Mouse (Mus musculus) heart, embryonic 14.5 days (tissue): Measurements from ENCODE around the gene Hsd17b3. TPM values are rescaled to one million over a fixed set of nuclear protein-coding genes. Genes with fewer than 3 reads are reported as not detected.

ENCODE experiments used
- ATAC-seq: fragments of 200-750 bp; cut with Nextera tagmentation; 2 replicates; pipeline ENCODE4 v1.8.0; 2017; ENCODE audit warnings: low read depth, moderate TSS enrichment; ENCODE audit not compliant: insufficient number of reproducible peaks, insufficient read depth, low FRiP score
- H3K27ac ChIP-seq, 2 experiments: fragments of 200-500 bp in 1 of 2; fragments of 300-500 bp in 1 of 2; sonication (generic) in 1 of 2; replicated peaks in 1 of 2; 2 replicates each; pipeline ENCODE4 v1.5.1; 2012 to 2014; ENCODE audit warnings: low read depth in 2 of 2, low read length in 2 of 2, control low read depth in 1 of 2, mild to moderate bottlenecking in 1 of 2, mixed read lengths in 1 of 2; ENCODE audit not compliant: control insufficient read depth in 1 of 2, insufficient read depth in 1 of 2
- H3K27me3 ChIP-seq: fragments of 300-500 bp; sonication (generic); 2 replicates; pipeline ENCODE4 v1.6.1; 2014; ENCODE audit warnings: mild to moderate bottlenecking, low read length, control low read depth; ENCODE audit not compliant: control insufficient read depth, insufficient read depth
- H3K36me3 ChIP-seq: fragments of 300-500 bp; sonication (generic); 2 replicates; pipeline ENCODE4 v1.6.1; 2014; ENCODE audit warnings: mild to moderate bottlenecking, control low read depth, low read length, mixed read lengths; ENCODE audit not compliant: control insufficient read depth, insufficient read depth
- H3K4me1 ChIP-seq, 2 experiments: fragments of 200-500 bp in 1 of 2; fragments of 300-500 bp in 1 of 2; sonication (generic) in 1 of 2; 2 replicates each; pipeline ENCODE4 v1.6.1; 2012 to 2014; ENCODE audit warnings: low read length in 2 of 2, control low read depth in 1 of 2, mixed read lengths in 1 of 2; ENCODE audit not compliant: control insufficient read depth in 2 of 2, insufficient read depth in 2 of 2
- H3K4me2 ChIP-seq: fragments of 300-500 bp; sonication (generic); 2 replicates; pipeline ENCODE4 v1.6.1; 2014; ENCODE audit warnings: mild to moderate bottlenecking, low read length
- H3K4me3 ChIP-seq, 2 experiments: fragments of 200-500 bp in 1 of 2; fragments of 300-500 bp in 1 of 2; sonication (generic) in 1 of 2; 2 replicates each; pipeline ENCODE4 v1.5.1; 2012 to 2014; ENCODE audit warnings: low read length in 2 of 2, mild to moderate bottlenecking in 2 of 2, control low read depth in 1 of 2, low read depth in 1 of 2, moderate library complexity in 1 of 2; ENCODE audit not compliant: control insufficient read depth in 1 of 2, insufficient read depth in 1 of 2
- H3K9ac ChIP-seq: fragments of 300-500 bp; sonication (generic); 2 replicates; pipeline ENCODE4 v1.6.1; 2014; ENCODE audit warnings: mild to moderate bottlenecking, low read length
- H3K9me3 ChIP-seq: fragments of 300-500 bp; sonication (generic); 2 replicates; pipeline ENCODE4 v1.6.1; 2016; ENCODE audit warnings: low read length, control low read depth; ENCODE audit not compliant: control insufficient read depth
- WGBS: fragments of 180-500 bp; shearing (Covaris S2); extraction: QIAGEN DNeasy Blood & Tissue Kit; methylation state at CpG from one replicate; pipeline ENCODE4 v1.1.7; 2014; 5-methylcytosine and 5-hydroxymethylcytosine counted together
- polyA plus RNA-seq: library from polyadenylated mRNA; unstranded; fragments of >200 nt; fragmentation: Nextera tagmentation; extraction: Ambion mirVana; gene quantifications from 2 replicates; pipeline ENCODE4 v1.2.1, GENCODE M21; 2014

Hsd17b3 gene
- polyA plus RNA-seq, 1 experiment from 2014 or later: not detected

- no peak for ATAC-seq
- peaks cover 8 to 12% of the 10 kb centered on the region in 2 experiments for H3K4me1 ChIP-seq
- H3K27me3 ChIP-seq: no peaks in the 10 kb centered on the region
- no peaks in the 10 kb centered on the region for H3K36me3 ChIP-seq
- H3K4me2 ChIP-seq: no peak overlapping the region
- no peak overlapping the region for H3K27ac ChIP-seq
- H3K9me3 ChIP-seq: no peaks in the 10 kb centered on the region
- H3K4me3 ChIP-seq: no peak overlapping the region
- 39% methylated on average over 16 of the region's 16 CpGs for WGBS
- H3K9ac ChIP-seq: no peak overlapping the region
These were observed 7.8 kb downstream of the Hsd17b3 start for GRCm38 (mm10) chr13:64081012-64081919.

- Histone ChIP-seq H3K4me2 (no peak overlapping the region), H3K9ac (no peak overlapping the region), H3K36me3 (no peaks in the 10 kb centered on the region), H3K9me3 (no peaks in the 10 kb centered on the region), H3K27ac (no peak overlapping the region), H3K27me3 (no peaks in the 10 kb centered on the region), H3K4me1 (peaks cover 8 to 12% of the 10 kb centered on the region in 2 experiments), H3K4me3 (no peak overlapping the region)
- no peak for ATAC-seq
- 81% methylated on average over 5 of the region's 5 CpGs for WGBS
These were observed 11.4 kb downstream of the Hsd17b3 start for GRCm38 (mm10) chr13:64077591-64077990.

- 73% methylated on average over 4 of the region's 4 CpGs for WGBS
- H3K4me3 ChIP-seq: no peak overlapping the region
- no peaks in the 10 kb centered on the region for H3K27me3 ChIP-seq
- no peaks in the 10 kb centered on the region for H3K36me3 ChIP-seq
- H3K27ac ChIP-seq: no peak overlapping the region
- no peak for ATAC-seq
- no peaks in the 10 kb centered on the region for H3K9me3 ChIP-seq
- no peak overlapping the region for H3K9ac ChIP-seq
- no peak overlapping the region for H3K4me2 ChIP-seq
- H3K4me1 ChIP-seq: peaks cover under 1 to 1% of the 10 kb centered on the region in 2 experiments; a peak in 3 of 4 replicates
These were observed 13.0 kb downstream of the Hsd17b3 start for GRCm38 (mm10) chr13:64076074-64076473.

GRCm38 (mm10) chr13:64066653-64067052 is 22.4 kb downstream of the Hsd17b3 start:
- ATAC-seq: no peak
- Histone ChIP-seq H3K36me3 (no peaks in the 10 kb centered on the region), H3K9ac (no peak overlapping the region), H3K9me3 (no peaks in the 10 kb centered on the region), H3K4me2 (no peak overlapping the region), H3K27me3 (no peaks in the 10 kb centered on the region), H3K4me1 (peaks cover 3 to 9% of the 10 kb centered on the region in 2 experiments; a peak in 3 of 4 replicates), H3K4me3 (no peak overlapping the region), H3K27ac (no peak overlapping the region)
- WGBS: 31% methylated on average over 3 of the region's 3 CpGs

GRCm38 (mm10) chr13:64064276-64064675 is 24.8 kb downstream of the Hsd17b3 start:
- no peak overlapping the region for H3K4me3 ChIP-seq
- H3K4me1 ChIP-seq: peaks cover 3 to 9% of the 10 kb centered on the region in 2 experiments; a peak in 3 of 4 replicates
- no peak overlapping the region for H3K4me2 ChIP-seq
- ATAC-seq: no peak
- no peaks in the 10 kb centered on the region for H3K27me3 ChIP-seq
- H3K36me3 ChIP-seq: no peaks in the 10 kb centered on the region
- no peak overlapping the region for H3K27ac ChIP-seq
- no peaks in the 10 kb centered on the region for H3K9me3 ChIP-seq
- H3K9ac ChIP-seq: no peak overlapping the region

GRCm38 (mm10) chr13:64060935-64061506 is 28.0 kb downstream of the Hsd17b3 start:
- ATAC-seq: no peak
- H3K4me3 ChIP-seq: no peak overlapping the region
- H3K36me3 ChIP-seq: no peaks in the 10 kb centered on the region
- H3K9me3 ChIP-seq: no peaks in the 10 kb centered on the region
- no peak overlapping the region for H3K27ac ChIP-seq
- H3K4me2 ChIP-seq: no peak overlapping the region
- no peak overlapping the region for H3K9ac ChIP-seq
- 73% methylated on average over 5 of the region's 5 CpGs for WGBS
- no peaks in the 10 kb centered on the region for H3K27me3 ChIP-seq
- H3K4me1 ChIP-seq: peaks cover 0 to under 1% of the 10 kb centered on the region in 2 experiments; a peak in 2 of 4 replicates

- H3K4me2 ChIP-seq: no peak overlapping the region
- H3K27ac ChIP-seq: no peak overlapping the region
- no peaks in the 10 kb centered on the region for H3K36me3 ChIP-seq
- peaks cover 9% of the 10 kb centered on the region; the same call in 1 of the 2 replicates for H3K9me3 ChIP-seq
- 64% methylated on average over 1 of the region's 1 CpGs for WGBS
- H3K9ac ChIP-seq: no peak overlapping the region
- H3K27me3 ChIP-seq: no peaks in the 10 kb centered on the region
- no peak overlapping the region for H3K4me3 ChIP-seq
- H3K4me1 ChIP-seq: no peaks in the 10 kb centered on the region
- no peak for ATAC-seq
These were observed 35.1 kb downstream of the Hsd17b3 start for GRCm38 (mm10) chr13:64053959-64054358.
